Mouse (Mus musculus) right cerebral cortex, postnatal 36 days (tissue): ENCODE results near the gene Cntd1.
A peak's percentile ranks its signal among the peaks of the same experiment; 100 is the strongest.
"Not testable (repeated sequence)": the region's sequence is repeated elsewhere in the genome, so short reads cannot be mapped to it uniquely, and the experiment has no call there.

Experiments used
- DNase-seq, 2 experiments: peaks; one replicate each; pipeline ENCODE4 v3.0.0; 2022; ENCODE audit warnings: low spot score in 2 of 2, mixed read lengths in 1 of 2

Cntd1 gene

GRCm38 (mm10) chr11:101283805-101284204 lies 5.0 kb downstream of the Cntd1 start:
- no peak for DNase-seq

GRCm38 (mm10) chr11:101287306-101287705 lies 8.5 kb downstream of the Cntd1 start:
- no peak for DNase-seq

GRCm38 (mm10) chr11:101291231-101291630 lies 12.4 kb downstream of the Cntd1 start:
- no peak for DNase-seq

- no peak for DNase-seq
Measured at GRCm38 (mm10) chr11:101295191-101295590, 16.4 kb downstream of the Cntd1 start.

GRCm38 (mm10) chr11:101300881-101301280 lies 22.1 kb downstream of the Cntd1 start:
- no peak for DNase-seq

- DNase-seq: no peak
Measured at GRCm38 (mm10) chr11:101301299-101302003, 22.6 kb downstream of the Cntd1 start.

- DNase-seq: peak; percentile 92 to 93
Measured at GRCm38 (mm10) chr11:101302004-101302798, 23.4 kb downstream of the Cntd1 start, which contains the start of gene Becn1. Gene Becn1, minus strand, starts transcription at chr11:101302286.

- DNase-seq: no peak
Measured at GRCm38 (mm10) chr11:101307744-101308143, 28.9 kb downstream of the Cntd1 start.

GRCm38 (mm10) chr11:101311083-101311482 lies 32.3 kb downstream of the Cntd1 start:
- DNase-seq: no peak

GRCm38 (mm10) chr11:101312150-101312549 lies 33.3 kb downstream of the Cntd1 start:
- DNase-seq: no peak

- no peak for DNase-seq
Measured at GRCm38 (mm10) chr11:101314567-101314966, 35.8 kb downstream of the Cntd1 start.

GRCm38 (mm10) chr11:101315082-101315650 lies 36.4 kb downstream of the Cntd1 start:
- no peak for DNase-seq

- peak; percentile 90 to 91 for DNase-seq
Measured at GRCm38 (mm10) chr11:101315665-101316500, 37.1 kb downstream of the Cntd1 start, which contains the start of gene Psme3. Gene Psme3, plus strand, starts transcription at chr11:101316213.

GRCm38 (mm10) chr11:101316501-101316917 lies 37.7 kb downstream of the Cntd1 start:
- DNase-seq: no peak

GRCm38 (mm10) chr11:101323609-101324008 lies 44.8 kb downstream of the Cntd1 start:
- peak; percentile 59 to 61 for DNase-seq

GRCm38 (mm10) chr11:101324763-101325162 lies 46.0 kb downstream of the Cntd1 start, which contains the start of gene Aoc2:
Gene Aoc2, plus strand, starts transcription at chr11:101325063.
- no peak for DNase-seq

- not testable (repeated sequence) for DNase-seq
Measured at GRCm38 (mm10) chr11:101325201-101325600, 46.4 kb downstream of the Cntd1 start.

- DNase-seq: no peak
Measured at GRCm38 (mm10) chr11:101326147-101326546, 47.3 kb downstream of the Cntd1 start.

GRCm38 (mm10) chr11:101327311-101327710 lies 48.5 kb downstream of the Cntd1 start:
- DNase-seq: no peak

GRCm38 (mm10) chr11:101328941-101329635 lies 50.3 kb downstream of the Cntd1 start:
- peak in 1 of 2 experiments; percentile 22 for DNase-seq
